Mouse (Mus musculus): ENCODE measurements around the gene Pknox2.
A peak's percentile ranks its signal among the peaks of the same experiment; 100 is the strongest.

Gene Pknox2

GRCm38 (mm10) chr9:37147359-37147685 is at the start of gene Pknox2:
Pknox2 (minus strand) TSS chr9:37147407.
- peak; percentile 80 to 84 for DNase-seq

DNA sequence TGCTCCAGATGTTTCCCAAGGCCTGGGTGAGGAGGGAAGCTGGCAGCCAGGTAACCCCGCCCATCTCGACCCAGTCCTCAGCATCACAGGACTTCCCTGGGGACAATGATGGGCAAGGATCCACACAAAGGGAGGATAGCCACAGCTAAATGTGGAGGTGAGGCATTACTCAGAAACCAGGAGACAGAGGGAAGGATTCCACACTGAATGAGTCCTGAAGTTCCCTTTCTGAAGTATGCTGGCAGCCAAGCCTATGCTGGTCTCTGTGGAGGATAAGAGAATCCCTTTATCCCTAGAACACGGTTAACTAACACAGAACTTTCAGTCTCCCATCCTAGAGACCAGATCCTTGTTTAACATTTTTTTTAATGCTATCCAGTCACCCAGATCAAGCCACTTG is 40.8 kb upstream of the Pknox2 start:
- no peak for DNase-seq

DNA sequence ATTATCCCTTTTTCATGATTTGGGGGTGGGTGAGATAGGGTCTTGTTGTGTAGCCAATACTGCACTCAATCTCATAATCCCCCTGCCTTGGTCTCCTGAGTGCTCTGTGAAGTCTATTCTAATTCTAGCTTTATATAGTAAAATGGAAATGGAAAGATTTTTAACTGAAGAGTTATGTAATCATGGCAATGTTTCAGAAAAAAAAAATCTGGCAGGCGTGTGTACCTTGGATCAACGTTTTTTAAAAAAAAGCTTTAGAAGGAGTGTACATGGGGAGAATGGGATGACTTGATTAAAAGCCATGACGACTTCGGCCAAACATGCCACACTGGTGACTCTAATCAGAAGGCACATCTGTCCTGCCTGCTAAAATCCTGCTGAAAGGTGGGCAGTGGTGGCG is 40.2 kb upstream of the Pknox2 start:
- no peak for DNase-seq

DNA sequence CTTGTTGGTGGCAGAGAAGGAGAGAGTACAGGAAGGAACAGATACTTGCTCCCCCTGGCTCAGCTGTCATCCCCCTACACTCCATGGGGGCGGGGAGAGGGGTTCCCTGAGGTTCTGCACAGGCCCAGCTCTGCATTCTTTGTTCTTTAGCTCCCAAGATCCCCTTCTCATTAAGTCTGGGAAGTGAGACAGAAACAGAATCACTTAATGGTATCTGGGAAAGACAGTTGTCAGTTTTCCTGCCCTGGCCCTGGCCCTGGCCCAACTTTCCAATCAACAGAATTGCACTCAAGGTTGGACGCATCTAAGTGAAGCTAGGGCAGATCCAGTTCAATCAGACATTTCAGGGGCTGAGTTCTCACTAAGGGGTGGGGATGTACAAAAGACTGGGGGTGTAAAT is 36.0 kb upstream of the Pknox2 start:
- DNase-seq: no peak

GRCm38 (mm10) chr9:37181596-37181995 is 34.4 kb upstream of the Pknox2 start:
- no peak for DNase-seq

DNA sequence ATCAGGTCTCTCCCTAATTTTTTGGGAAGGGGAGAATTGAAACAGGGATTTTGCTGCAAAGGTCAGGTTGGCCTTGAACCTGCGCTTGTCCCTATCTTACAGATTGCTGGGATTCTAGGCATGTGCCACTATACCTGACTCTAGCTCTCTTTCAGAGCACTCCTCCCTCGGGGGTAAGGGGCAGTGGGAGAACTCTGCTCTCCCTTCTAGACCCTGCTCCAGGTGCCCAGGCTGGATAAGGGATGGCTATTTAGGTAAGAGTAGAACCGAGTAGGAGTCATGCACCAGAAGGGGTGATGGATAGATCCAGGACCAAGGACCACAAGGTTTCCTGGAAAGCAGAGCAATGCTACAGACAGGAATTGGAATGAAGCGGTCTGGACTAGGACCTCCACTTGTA is 32.4 kb upstream of the Pknox2 start:
- DNase-seq: no peak

GRCm38 (mm10) chr9:37178911-37179310 is 31.7 kb upstream of the Pknox2 start:
- DNase-seq: no peak

GRCm38 (mm10) chr9:37177551-37177950 is 30.3 kb upstream of the Pknox2 start:
- DNase-seq: no peak

- peak; percentile 28 to 40 for DNase-seq
Observed at GRCm38 (mm10) chr9:37177107-37177506, 29.9 kb upstream of the Pknox2 start.

- no peak for DNase-seq
Observed at GRCm38 (mm10) chr9:37176002-37176401, 28.8 kb upstream of the Pknox2 start.

DNA sequence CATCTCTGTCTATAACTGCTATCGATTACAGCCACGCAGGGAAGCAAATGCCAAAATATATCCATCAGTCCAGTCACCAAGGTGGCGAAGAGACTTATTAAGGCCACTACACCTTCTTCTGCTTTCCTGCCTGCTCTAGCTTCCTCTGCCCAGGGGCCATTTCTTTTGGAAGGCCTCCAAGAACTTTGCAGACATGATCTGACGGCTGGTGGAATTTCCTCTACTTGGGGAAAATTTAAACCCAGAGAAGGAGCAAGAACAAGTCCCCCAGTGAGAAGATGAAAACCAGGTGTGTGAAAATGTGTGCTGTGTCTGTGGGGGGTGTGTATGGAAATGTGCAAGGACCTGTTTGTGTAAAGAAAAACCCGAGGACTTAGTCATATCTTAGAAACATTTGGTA is 26.2 kb upstream of the Pknox2 start:
- no peak for DNase-seq

DNA sequence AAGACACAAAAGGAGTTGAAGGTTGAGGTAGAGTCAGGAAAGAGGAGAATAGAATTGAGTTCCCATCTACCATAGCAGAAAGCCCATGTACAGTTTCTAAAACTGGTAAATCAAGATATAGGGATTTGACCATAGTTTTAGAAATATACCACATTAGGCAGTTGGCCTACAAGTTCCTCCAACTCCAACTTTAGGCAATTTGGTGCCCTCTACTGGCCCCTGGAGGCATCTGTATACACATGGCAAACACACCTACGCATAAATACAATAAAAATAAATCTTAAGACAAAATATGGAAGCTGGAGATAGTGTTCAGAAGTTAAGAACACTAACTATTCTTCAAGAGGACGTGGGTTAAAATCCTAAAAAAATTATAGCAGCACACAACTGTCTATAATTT is 19.7 kb upstream of the Pknox2 start:
- DNase-seq: no peak

DNA sequence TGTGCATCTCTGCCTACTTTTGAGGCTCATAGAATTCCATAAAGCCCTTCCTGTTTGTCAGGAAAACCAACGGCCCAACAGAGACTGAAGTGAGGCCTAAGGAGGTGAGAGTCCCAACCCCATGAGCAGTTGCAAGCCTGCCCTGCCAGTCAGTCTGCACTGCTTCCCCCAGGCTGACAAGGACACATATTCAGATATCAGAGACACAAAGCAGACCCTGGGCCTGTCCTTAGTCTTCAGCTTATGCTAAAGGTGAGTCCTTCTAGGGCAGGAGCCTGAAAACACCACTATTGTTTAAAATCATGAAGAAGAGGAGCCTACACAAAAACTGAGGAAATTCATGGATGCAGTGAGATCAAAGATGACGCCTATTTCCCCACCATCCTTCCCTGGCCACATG is 13.5 kb upstream of the Pknox2 start:
- DNase-seq: no peak

GRCm38 (mm10) chr9:37147886-37148285 is 679 bp upstream of the Pknox2 start:
- no peak for DNase-seq

DNA sequence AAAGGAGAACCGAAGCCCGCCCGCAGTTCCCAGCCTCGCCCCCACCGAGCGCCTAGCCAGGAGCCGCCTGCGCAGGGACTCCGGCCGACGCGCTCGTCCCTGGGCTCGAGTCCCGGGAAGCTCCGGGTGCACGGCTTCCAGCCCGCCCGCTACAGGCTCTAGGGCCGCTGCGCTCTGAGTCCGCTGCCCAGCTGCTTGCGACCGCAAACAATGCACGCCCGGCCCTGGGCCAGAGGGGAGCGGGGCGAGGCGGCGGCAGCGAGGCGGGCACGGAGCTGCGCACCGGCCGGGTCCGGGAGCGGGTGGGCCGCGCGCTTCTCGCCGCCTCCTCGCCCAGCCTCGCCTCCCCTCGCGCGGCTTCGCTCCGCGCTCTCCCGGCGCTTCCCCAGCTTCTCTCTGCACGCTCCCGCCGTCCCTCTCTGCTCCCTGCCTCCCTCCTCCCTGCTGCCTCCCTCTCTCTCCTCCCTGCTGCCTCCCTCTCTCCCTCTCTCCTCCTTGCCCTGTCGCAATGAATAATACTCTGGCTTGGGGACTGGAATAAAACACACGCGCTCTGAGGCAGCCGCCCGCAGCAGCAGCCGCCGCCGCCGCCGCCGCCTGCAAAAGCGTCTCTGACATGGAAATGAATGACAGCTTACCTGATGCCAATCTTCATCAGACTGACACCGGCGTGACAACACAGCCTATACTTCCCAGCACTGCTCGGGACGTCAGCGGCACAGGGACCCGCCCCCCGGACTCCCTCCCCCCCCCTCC is 426 bp downstream of the Pknox2 start:
- peak; percentile 64 to 72 for DNase-seq

- no peak for DNase-seq
Observed at GRCm38 (mm10) chr9:37146353-37146602, 929 bp downstream of the Pknox2 start.

- DNase-seq: peak; percentile 25 to 33
Observed at GRCm38 (mm10) chr9:37145616-37146352, 1.4 kb downstream of the Pknox2 start.

DNA sequence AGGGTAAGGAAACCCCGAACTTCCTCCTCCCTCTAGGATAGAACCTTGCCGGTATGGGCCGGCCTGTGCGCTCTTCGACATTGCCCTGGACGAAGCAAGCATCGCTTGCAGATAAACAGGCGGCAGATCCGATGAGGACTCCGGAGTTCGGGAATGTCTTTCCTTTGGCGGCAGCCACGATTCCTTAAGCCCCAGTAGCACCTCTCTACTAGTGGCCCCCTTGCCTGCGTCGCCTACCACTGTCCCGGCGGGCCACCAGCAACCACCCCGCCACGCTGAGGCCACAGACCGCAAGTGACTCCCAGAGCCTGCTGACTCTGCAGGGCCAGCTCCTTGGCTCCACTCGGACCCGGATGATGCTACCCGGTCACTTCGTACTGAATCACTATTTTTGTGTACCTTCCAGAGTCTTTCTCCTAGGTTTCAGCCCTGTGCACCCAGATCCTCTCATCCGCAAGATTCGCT is 2.0 kb downstream of the Pknox2 start:
- peak; percentile 24 to 49 for DNase-seq

GRCm38 (mm10) chr9:37144696-37145095 is 2.5 kb downstream of the Pknox2 start:
- DNase-seq: no peak

DNA sequence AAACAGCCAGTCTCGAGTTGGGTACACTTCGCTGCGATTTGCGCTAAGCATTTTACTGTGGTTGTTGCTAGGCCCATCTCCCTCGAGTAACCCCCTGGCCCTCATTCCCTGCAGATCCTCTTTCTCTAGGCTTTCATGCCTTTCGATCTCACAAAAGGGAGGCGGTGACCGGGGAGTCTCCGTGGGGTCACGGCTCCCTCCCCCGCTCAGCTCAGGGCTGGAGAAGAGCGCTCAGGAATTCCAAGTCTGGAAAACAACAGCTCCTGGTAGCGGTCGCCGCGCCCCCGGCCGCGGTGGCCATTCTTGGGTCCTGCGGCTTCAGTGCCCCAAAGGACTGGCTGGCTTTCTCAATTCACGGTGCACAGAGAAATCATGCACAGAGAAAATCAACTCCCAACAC is 3.0 kb downstream of the Pknox2 start:
- no peak for DNase-seq

DNA sequence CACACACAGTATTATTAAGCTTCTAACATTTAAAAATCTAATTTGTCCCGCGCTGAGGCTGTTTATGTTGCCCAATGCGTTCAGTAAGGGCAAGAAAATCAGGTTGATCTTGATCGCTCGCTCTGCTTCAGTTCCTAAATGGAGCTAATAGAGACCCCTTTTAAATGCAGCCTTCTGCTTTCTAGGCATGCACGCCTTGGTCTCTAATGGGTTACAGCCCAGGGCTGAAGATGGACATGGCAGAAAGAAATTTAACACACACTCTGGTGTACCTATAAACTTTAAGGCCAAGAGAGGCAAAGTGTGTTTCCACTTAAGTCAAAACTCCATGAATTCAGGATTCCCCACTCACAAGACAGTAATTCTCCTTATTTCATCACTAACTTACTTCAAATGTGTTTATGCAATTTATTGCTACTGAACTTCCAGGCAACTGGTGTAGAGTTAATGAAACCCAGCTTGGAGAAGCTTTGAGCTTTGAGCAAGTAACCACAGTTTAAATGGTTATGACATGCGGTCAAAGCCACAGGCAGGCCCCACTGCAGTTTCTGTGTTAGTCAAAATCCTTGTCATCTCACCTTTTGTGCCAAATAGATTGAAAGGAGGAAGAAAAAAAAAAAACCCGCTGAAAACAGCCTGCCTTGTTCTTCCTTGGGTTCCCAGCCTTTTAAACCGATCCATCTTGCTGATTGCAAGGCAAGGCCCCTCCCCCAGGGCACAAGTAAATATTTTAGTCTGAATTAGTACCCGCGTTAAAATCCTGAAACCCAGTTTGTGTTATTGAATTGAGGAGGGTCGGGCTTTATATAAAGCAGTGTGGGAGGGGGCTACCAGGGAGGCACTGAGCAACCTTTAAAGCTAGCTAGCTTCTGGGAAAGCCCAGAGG is 3.9 kb downstream of the Pknox2 start:
- no peak for DNase-seq

GRCm38 (mm10) chr9:37142107-37142506 is 5.1 kb downstream of the Pknox2 start:
- DNase-seq: no peak

DNA sequence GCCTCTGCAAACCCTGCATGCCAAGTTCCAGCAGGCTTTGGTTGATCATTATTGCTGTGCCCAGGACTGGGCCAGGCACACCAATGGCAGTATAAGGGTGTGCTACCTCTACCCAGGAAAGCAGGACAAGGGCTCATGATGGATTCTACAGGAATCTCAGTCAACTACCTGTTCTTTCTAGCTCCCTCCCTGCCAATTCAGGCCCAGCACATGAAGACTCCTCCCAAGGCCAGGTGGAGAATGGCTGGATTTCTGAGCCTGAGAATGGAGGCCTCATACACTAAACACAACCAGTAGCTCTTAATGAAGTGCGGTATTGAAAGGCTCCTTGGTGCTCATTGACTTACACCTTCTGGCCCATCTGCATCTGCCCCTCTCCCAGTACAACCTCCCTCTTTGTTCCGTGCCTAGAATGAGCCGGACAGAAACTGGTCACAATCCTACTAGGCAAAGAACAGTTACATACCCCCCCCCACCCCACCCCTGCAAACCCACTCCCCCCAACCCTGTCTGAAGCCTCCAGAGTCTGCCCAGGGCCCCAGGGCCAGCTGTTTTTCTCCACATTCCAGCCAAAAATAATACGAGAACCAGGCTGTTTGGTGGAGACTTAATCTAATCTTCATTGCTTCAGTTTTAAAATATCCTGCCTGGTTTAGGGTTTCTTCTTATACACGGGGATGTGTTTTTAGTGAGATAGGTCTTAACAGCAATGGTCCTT is 6.6 kb downstream of the Pknox2 start:
- DNase-seq: no peak
